Mouse (Mus musculus): ENCODE measurements around the gene Prmt8.
A peak's percentile ranks its signal among the peaks of the same experiment; 100 is the strongest.

The Prmt8 gene

DNA sequence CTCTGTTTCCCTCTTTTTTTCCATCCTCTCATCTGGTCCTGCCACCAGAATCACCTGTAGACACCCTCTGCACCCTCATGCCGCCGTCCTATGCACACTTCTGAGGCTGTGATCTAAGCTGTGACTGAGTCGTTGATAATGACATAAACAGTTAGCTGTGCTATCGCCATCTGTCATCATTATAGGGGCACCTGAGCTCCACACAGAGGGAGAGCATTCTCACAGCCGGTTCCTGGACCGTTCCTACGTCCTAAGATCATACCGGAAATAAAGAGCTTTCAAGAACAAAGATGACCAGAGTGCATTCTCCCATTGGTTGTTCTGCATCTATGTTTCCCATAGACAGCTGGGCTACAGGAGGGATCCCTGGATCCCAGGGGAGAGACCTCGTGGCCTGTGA, 28.6 kb downstream of the Prmt8 start:
- no peak for DNase-seq (ENCODE audit: extremely low read depth, insufficient read length, low spot score)

DNA sequence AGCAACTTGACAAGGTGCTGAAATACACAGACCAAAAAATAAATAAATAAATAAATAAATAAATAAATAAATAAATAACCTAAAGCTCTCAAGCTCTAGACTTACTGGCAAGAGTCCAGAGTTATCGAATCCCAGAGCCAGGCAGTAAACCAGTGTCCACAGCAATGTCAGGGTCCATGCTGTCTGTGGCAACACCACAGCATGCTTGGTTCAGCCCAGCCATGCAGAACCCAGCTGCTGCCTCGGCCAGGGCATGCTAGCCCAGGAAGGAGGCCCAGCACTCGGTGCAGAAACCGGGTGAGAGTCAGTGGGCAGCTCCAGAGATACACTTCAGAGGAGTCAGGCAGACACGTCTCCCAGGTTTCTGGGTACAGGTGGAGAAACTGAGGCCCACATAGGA, 29.4 kb downstream of the Prmt8 start:
- no peak for DNase-seq (ENCODE audit: extremely low read depth, insufficient read length, low spot score)

- DNase-seq (ENCODE audit: extremely low read depth, insufficient read length, low spot score) = no peak
Observed at GRCm38 (mm10) chr6:127735130-127735981, 33.9 kb downstream of the Prmt8 start.

DNA sequence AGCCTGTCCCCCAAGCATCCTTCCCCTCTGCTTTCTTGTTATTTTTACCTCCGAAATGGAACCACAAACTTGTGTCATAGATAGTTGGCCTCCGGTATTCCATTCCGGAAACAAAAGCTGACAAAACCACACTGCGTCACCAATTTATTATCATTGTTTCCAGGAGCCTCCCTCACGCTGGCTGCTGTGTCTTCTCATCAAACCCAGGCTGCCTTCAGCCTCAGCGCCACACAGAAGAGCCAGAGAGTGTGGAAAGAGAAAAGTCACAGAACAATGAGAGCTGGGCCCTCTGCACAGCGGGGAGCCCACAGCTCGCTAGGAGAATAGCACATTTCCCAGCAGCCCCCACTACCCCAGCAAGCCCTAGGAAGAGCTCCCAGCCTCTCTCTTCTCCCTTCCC, 46.1 kb downstream of the Prmt8 start:
- no peak for DNase-seq (ENCODE audit: extremely low read depth, insufficient read length, low spot score)

GRCm38 (mm10) chr6:127719875-127720274, 49.4 kb downstream of the Prmt8 start:
- no peak for DNase-seq (ENCODE audit: extremely low read depth, insufficient read length, low spot score)

- DNase-seq (ENCODE audit: extremely low read depth, insufficient read length, low spot score) = no peak
Observed at GRCm38 (mm10) chr6:127717239-127718137, 51.8 kb downstream of the Prmt8 start.

DNA sequence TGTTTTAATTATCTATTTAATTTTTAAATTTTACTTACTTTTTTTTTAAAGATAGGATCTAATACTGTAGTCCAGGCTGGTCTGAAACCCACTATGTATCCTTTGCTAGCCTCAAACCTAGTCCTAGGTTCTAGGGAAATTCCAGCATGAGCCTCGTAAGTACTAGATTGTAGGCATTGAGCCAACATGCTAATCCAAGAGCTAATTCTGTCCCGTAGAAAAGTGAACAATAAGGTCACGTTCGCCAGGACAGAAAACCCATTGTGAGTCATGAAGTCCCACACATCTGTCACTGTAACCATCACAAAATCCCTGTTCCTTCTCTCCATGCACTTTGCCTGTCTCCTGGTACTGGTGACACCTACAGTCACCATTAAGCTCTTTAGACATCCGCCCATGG, 53.8 kb downstream of the Prmt8 start:
- no peak for DNase-seq (ENCODE audit: extremely low read depth, insufficient read length, low spot score)

DNA sequence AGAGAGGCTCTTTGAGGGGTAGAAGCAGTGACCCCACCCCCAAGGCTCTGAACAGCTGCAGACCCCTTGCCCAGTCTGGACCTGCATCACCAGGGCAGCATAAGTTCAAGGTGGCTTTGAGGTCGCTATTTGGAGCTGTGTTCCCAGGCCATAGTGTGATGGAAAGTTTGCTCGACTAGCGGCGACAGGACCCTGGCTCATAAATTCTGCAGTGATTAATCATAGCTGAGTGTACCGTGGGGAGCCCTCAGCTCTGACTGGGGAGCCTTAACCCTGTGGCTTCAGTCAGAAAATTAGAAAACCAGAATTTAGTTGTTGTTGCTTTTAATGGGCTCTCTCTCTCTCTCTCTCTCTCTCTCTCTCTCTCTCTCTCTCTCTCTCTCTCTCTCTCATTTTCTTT, 54.4 kb downstream of the Prmt8 start:
- peak; percentile 53 for DNase-seq (ENCODE audit: extremely low read depth, insufficient read length, low spot score)

DNA sequence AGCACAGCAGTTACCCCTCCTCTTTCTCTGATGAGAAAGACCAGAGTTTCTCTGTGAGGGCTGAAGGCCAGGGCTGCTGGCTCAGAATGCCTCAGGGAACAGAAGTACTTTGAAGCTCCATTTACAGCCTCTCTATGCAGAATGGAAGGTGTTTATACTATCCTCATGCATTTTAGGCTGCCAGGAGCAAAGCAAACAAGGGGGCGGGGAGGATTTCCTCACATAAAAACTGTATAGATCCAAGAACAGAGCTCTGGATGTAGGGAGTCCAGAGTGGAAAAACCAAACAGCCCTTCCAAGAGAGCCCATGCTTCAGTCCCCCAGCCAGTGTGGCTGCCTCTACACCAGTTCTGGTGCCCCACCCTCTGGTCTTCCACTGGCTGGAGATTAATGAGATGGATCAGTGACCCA, 61.0 kb downstream of the Prmt8 start:
- DNase-seq (ENCODE audit: extremely low read depth, insufficient read length, low spot score) = no peak

GRCm38 (mm10) chr6:127701036-127701783, 68.1 kb downstream of the Prmt8 start:
- no peak for DNase-seq (ENCODE audit: extremely low read depth, insufficient read length, low spot score)

DNA sequence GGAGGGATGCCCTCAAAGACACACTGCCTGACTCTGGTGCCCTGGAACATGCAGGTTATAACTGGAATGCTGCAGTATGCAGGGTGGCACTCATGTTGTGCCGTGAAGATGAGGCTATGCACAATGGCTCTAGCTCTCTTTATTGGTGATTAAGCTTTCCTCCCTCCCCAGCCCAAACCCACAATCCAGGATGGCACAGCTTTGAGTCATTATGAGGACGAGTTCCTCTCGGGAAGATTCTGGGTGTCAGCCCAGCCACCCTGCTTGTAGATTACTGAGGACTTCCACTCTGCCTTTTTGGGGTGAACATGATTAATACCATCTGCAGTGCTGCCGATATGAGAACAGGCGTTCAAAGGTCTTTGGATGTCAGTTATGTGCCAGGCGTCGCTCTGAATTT, 75.6 kb downstream of the Prmt8 start:
- DNase-seq (ENCODE audit: extremely low read depth, insufficient read length, low spot score) = no peak

GRCm38 (mm10) chr6:127692298-127692697, 77.0 kb downstream of the Prmt8 start:
- DNase-seq (ENCODE audit: extremely low read depth, insufficient read length, low spot score) = no peak

DNA sequence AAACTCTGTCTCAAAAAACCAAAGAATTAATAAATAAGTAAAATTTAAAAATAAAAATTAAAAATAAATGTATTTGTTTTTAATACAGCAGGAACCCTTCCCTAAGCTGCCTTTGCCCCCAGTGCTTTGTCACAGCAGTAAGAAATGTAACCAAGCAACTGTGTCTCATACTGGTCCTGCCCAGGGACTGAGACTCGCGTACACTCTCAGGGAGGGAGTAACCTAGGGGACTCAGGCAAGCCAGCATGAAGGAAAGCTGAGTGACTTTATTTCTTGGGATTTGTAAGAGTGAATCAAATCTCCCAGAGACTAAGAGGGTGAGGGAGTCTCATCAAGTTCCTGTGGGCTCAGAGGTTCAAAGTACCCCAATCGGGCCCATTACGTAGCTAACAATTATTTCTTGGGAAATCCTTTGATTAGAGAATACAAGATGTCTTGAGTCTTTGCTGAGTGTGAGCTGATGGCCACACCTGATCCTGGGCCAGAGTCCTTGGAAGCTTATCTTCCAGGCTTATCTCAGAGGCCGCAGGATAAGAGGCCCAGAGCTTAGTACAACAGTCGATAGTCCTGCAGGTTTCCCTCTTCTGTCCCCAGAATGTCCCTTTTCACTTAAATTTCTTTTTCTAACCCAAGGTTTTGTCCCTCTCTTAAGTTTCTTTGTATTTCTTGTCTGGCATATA, 82.0 kb downstream of the Prmt8 start:
- DNase-seq (ENCODE audit: extremely low read depth, insufficient read length, low spot score) = no peak

DNA sequence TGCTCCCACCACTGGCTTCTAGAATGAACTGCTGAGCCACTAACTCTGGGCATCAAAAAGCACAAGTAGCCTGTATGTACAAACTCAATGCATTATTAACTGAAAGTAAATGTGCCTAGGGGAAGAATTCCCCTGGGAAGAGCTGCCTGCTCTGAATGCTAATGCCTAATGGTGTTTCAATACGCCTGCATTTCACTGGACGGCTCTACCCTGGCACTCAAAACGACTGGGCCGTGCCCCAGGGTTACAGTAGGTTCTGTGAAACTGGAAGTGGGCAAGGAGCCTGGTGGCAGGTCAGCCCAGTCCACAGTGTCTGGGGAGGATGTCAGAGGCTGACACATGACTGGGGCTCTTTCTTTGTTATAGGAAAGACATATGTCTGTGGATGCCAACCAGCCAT, 84.3 kb downstream of the Prmt8 start:
- no peak for DNase-seq (ENCODE audit: extremely low read depth, insufficient read length, low spot score)

- DNase-seq (ENCODE audit: extremely low read depth, insufficient read length, low spot score) = no peak
Observed at GRCm38 (mm10) chr6:127683561-127683960, 85.7 kb downstream of the Prmt8 start.

DNA sequence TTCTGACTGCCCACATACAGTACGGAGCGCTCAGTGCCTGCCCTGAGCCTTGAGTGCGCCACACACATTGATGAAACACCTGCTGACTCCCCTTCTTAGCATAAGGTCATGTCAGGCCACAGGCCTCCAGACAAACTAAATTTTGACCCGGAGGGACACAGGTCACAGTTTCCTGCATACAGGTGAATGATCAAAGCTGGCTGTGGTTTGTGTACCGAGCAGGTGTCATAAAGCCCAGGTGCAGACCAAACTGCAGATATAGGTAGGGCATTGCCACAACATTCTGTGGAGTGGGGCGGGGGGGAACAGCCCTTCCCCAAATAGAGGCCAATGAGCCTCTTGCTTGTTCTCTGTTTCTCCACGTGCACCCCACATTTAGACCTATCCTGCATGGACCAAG, 88.5 kb downstream of the Prmt8 start:
- DNase-seq (ENCODE audit: extremely low read depth, insufficient read length, low spot score) = no peak

GRCm38 (mm10) chr6:127678998-127679397, 90.3 kb downstream of the Prmt8 start:
- DNase-seq (ENCODE audit: extremely low read depth, insufficient read length, low spot score) = no peak

DNA sequence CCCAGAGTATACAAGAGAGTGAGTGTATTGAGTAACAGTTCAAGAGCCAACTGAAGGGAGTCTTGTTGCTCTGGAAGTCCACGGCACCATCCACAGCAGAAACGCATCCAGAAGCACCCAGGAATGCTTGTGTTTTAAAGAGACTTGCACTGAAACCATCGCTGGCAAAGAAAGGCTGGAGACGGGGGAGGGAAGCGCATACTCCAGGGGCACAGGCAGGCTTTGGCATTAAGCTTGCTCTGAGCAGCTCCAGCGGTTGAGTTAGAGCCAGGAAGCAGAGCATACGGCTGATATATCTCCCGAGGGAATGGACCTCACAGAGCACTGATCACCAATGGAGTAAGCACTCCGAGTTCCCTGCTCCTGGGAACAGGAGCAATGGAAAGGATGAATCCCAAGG, 91.0 kb downstream of the Prmt8 start:
- DNase-seq (ENCODE audit: extremely low read depth, insufficient read length, low spot score) = no peak

DNA sequence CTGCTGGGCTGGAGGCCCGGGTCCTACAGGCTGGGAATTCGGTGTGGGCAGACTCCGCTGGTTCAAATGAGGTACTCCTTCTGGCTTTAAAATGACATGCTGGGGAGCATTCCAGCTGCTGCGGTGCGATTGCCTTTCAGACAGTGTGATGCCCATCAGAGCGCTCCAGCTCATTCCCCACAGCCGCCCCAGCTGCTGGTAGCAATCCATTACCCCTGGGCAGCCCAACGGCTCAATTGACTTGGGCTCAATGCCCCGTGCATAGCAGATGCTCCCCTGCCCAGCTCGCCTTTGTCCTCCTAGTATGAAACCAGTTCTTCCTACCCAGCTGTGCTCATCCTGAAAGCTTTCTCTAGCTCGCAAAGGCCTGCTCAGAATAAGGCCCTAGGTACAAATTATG, 92.4 kb downstream of the Prmt8 start:
- DNase-seq (ENCODE audit: extremely low read depth, insufficient read length, low spot score) = no peak

DNA sequence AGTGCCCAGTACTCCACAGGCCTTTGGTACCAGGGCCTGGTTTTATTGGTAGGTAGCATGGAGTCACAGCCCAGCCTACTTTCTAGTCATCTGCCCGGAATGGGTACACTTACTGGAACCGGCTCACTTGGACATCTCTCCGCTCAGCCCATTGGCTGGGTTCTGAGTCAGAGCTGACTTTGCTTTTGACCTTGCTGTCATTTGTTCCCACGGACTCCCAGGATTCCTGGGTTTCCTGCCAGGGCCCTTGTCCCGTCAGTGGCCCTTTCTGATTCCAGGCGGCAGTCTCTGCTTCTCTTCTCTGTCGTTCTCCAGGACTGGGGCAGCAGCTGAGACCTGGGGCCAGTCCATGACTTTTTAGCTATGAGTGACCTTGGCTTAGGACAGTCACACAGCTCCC, 97.2 kb downstream of the Prmt8 start:
- DNase-seq (ENCODE audit: extremely low read depth, insufficient read length, low spot score) = no peak

GRCm38 (mm10) chr6:127670031-127670430, 99.2 kb downstream of the Prmt8 start:
- DNase-seq (ENCODE audit: extremely low read depth, insufficient read length, low spot score) = no peak
